Mouse (Mus musculus): Measurements from ENCODE around the gene Uqcc1. TPM values are rescaled to one million over a fixed set of nuclear protein-coding genes. Genes with fewer than 3 reads are reported as not detected.

Gene Uqcc1
- polyA plus RNA-seq (2016; fragmentation: Nextera tagmentation; extraction: Ambion mirVana), result 78.6 and 83.1 TPM in 2 replicates

DNA sequence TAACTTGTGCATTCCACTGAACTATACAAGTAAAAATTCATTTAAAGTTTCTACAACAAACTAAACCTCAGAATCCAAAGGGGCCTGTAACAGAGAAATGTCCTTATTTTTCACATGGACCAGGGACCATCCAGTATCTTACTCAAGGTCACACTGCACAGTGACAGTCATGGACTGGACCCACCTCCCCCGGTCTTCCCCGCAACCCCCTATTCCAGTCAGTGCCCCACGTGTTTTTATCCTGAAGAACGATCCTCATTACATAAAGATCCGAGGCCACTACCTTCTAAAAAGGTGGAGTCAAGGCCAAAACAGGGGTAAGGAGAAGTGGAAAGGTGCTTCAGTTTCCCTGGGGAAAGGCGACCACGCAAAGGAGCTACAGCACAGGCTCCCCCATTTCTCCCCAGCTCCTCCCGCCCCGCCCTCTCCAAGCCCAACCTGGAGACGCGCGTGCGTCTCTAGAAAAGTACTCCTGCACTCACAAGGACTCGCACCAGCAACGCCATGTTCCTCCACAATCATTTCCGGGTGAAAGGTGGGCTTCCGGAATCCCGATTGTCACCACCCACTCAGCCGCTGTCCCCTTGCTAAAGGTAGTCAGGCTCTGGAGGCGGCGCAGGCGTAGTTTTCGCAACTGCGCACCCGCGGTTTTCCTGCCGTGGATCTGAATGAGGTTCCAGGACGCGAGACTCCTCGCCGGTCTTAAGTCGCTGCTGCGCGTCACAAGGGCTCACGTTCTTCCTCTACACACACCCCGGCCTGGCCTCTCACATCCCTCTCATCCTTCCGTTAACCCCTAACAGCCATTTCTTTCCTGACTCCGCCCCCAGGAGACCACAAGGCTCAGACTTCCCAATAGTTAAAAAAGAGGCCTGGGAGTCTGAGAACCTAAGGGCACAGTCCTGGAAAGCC, at the start of gene Uqcc1:
Gene Uqcc1 (minus strand): TSS at position 780 of the 912 bp plus-strand sequence.
- DNase-seq (ENCODE audit: low spot score), result peak; percentile 92
- no peaks in the 10 kb centered on the region for H3K9me3 ChIP-seq (replicated peaks)
- peaks cover 12% of the 10 kb centered on the region for H3K36me3 ChIP-seq
- no peaks in the 10 kb centered on the region for H3K27me3 ChIP-seq (ENCODE audit: low read depth, poor library complexity, severe bottlenecking)
- peaks cover 24% of the 10 kb centered on the region for H3K4me1 ChIP-seq
- peak within 1 kb of the TSS; percentile 78 for H3K4me3 ChIP-seq
- peak within 1 kb of the TSS; percentile 93 for H3K27ac ChIP-seq
- WGBS, result 1% methylated on average over 38 of the region's 38 CpGs

DNA sequence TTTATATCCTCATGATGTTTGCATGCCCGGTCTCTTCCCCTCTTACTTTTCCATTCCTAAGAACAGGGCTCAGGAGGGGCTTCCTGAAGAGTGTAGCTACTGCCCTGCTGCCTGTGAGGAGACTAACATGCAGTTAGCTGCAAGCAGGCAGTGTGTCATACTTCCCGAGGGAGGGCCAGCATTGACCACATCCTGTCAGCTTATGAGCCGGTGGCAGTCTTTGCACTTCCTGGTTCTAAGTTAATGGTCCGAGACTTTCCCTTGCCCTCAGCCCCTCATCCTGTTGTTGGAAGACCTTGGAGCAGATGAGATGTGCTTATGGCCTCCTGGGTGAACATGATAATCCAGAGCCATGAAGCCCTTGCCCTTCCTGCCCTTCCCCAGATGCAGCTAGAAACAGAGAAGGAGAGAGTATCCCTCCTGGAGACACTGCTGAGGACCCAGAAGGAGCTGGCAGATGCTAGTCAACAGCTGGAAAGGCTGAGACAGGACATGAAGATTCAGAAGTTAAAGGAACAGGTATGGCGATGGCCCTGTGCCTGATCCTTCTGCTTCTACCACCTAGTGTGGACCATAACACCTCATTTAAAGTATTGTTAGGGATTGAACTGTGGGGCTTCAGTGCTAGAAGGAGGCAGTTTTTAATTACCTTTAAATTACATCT, 49.4 kb upstream of the Uqcc1 start:
- H3K27ac ChIP-seq, result no peak overlapping the region
- H3K4me3 ChIP-seq, result no peak overlapping the region
- H3K4me1 ChIP-seq, result no peaks in the 10 kb centered on the region
- H3K36me3 ChIP-seq, result peaks cover 99% of the 10 kb centered on the region
- no peaks in the 10 kb centered on the region for H3K9me3 ChIP-seq (replicated peaks)
- DNase-seq (ENCODE audit: low spot score), result no peak
- 85% methylated on average over 5 of the region's 5 CpGs for WGBS
- no peaks in the 10 kb centered on the region for H3K27me3 ChIP-seq (ENCODE audit: low read depth, poor library complexity, severe bottlenecking)

DNA sequence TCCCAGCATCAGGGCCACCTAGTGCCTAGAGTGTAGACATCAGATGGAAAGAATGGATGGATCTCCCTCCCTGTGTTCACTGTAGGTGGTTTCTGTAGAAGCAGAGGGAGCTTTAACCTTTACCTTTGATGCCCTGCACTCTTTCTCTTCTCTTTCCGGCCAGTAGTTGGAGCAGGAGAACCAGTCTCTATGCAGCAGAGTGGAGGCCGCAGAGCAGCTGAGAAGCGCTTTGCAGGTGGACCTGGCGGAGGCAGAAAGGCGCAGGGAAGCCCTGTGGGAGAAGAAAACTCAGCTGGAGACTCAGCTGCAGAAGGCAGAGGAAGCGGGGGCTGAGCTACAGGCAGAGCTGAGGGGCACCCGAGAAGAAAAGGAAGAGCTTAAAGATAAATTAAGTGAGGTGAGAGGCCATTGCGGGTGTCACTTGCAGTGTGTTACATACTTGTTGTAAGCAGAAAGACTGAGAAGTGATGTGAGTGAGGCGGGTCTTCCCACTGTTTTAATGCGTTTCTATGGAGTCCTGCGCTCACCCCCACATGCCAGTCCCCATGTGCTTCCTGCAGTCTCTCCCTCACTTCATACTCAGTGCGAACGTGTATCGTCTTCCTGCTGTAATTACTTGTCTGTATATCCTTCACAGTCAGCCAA, 44.1 kb upstream of the Uqcc1 start:
- no peaks in the 10 kb centered on the region for H3K27me3 ChIP-seq (ENCODE audit: low read depth, poor library complexity, severe bottlenecking)
- H3K4me3 ChIP-seq, result no peak overlapping the region
- H3K27ac ChIP-seq, result no peak overlapping the region
- WGBS, result 83% methylated on average over 14 of the region's 14 CpGs
- H3K36me3 ChIP-seq, result peaks cover 95% of the 10 kb centered on the region
- DNase-seq (ENCODE audit: low spot score), result no peak
- no peaks in the 10 kb centered on the region for H3K9me3 ChIP-seq (replicated peaks)
- H3K4me1 ChIP-seq, result no peaks in the 10 kb centered on the region

DNA sequence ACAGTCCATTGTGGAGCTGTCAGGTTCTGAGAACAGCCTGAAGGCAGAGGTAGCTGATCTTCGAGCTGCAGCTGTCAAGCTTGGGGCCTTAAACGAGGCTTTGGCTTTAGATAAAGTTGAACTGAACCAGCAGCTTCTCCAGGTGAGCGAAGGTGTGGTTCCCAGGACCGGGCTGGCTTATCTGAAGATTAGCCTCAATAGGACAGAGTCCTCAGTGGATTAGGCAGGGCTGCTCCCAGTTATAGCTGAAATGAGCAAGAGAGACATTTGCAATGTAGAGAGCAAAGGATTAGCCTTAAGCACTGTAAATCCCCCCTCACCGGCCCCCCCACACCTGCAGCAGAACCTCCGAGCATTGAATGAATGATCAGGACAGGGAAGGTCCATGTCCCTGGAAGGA, 43.2 kb upstream of the Uqcc1 start:
- WGBS, result 93% methylated on average over 6 of the region's 6 CpGs
- H3K9me3 ChIP-seq (replicated peaks), result no peaks in the 10 kb centered on the region
- H3K36me3 ChIP-seq, result peaks cover 95% of the 10 kb centered on the region
- no peak overlapping the region for H3K27ac ChIP-seq
- no peak overlapping the region for H3K4me3 ChIP-seq
- H3K27me3 ChIP-seq (ENCODE audit: low read depth, poor library complexity, severe bottlenecking), result no peaks in the 10 kb centered on the region
- no peaks in the 10 kb centered on the region for H3K4me1 ChIP-seq
- no peak for DNase-seq (ENCODE audit: low spot score)

DNA sequence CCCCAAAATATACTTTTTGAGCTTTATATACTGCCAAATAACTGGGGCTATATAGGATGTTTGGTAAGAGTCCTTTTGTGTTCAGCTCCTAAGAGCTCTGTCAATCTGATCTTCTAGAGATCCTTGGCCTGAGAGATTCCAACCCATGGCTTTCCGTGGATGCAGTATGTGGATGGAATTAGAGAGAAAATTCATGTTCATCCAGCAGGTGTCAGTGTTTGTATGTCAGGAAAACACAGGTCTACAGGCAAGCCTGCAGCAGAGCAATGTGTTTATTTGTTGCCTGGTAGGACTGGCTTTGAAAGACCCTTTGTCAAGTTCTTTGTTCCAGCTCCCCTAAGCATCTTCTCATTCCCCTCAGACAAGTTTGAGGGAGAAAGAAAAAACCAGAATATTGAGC, 32.9 kb upstream of the Uqcc1 start:
- H3K27ac ChIP-seq, result no peak overlapping the region
- no peak overlapping the region for H3K4me3 ChIP-seq
- peak; percentile 26 for DNase-seq (ENCODE audit: low spot score)
- H3K36me3 ChIP-seq, result peaks cover 86% of the 10 kb centered on the region
- H3K9me3 ChIP-seq (replicated peaks), result no peaks in the 10 kb centered on the region
- no peaks in the 10 kb centered on the region for H3K27me3 ChIP-seq (ENCODE audit: low read depth, poor library complexity, severe bottlenecking)
- H3K4me1 ChIP-seq, result no peaks in the 10 kb centered on the region
- 72% methylated on average over 1 of the region's 1 CpGs for WGBS

DNA sequence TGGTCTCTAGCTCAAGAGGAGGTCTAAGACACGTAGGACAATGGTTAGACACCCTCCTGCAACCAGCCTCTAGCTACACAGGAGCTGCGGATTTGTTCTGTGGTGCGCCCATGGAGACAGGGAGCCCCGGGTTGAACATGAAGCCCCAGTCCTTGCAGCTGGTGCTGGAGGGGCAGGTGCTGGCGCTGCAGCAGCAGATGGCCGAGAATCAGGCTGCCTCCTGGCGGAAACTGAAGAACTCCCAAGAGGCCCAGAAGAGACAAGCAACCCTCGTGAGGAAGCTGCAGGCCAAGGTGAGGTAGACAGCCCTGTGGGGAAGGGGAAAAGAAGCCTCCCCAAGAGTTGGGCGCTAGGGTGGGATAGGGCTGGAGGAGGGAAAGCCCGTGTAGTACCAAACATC, 31.8 kb upstream of the Uqcc1 start:
- H3K9me3 ChIP-seq (replicated peaks), result no peaks in the 10 kb centered on the region
- H3K4me3 ChIP-seq, result no peak overlapping the region
- H3K27me3 ChIP-seq (ENCODE audit: low read depth, poor library complexity, severe bottlenecking), result no peaks in the 10 kb centered on the region
- 90% methylated on average over 10 of the region's 10 CpGs for WGBS
- H3K27ac ChIP-seq, result no peak overlapping the region
- no peak for DNase-seq (ENCODE audit: low spot score)
- H3K4me1 ChIP-seq, result peaks cover 10% of the 10 kb centered on the region; the same call in 1 of the 2 replicates
- peaks cover 74% of the 10 kb centered on the region for H3K36me3 ChIP-seq

DNA sequence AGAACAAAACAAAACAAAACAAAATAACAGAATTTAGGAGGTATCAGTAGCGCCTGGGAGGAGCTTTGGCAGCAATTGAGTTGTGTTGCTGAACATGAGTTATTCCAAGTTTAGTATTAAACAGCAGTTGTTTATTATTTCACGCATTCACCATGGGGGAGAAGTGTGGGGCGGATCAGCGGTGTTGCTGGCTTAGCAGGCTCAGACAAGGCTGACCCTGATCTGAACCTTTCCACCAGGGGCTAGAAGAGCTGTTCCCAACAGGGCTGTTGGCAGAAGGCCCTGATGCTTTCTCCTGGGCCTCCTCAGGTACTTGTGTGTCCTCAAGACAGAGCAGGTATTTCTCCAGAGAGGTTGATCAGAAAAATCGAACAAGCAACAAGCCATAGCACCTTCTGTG, 29.9 kb upstream of the Uqcc1 start:
- WGBS, result 94% methylated on average over 5 of the region's 5 CpGs

DNA sequence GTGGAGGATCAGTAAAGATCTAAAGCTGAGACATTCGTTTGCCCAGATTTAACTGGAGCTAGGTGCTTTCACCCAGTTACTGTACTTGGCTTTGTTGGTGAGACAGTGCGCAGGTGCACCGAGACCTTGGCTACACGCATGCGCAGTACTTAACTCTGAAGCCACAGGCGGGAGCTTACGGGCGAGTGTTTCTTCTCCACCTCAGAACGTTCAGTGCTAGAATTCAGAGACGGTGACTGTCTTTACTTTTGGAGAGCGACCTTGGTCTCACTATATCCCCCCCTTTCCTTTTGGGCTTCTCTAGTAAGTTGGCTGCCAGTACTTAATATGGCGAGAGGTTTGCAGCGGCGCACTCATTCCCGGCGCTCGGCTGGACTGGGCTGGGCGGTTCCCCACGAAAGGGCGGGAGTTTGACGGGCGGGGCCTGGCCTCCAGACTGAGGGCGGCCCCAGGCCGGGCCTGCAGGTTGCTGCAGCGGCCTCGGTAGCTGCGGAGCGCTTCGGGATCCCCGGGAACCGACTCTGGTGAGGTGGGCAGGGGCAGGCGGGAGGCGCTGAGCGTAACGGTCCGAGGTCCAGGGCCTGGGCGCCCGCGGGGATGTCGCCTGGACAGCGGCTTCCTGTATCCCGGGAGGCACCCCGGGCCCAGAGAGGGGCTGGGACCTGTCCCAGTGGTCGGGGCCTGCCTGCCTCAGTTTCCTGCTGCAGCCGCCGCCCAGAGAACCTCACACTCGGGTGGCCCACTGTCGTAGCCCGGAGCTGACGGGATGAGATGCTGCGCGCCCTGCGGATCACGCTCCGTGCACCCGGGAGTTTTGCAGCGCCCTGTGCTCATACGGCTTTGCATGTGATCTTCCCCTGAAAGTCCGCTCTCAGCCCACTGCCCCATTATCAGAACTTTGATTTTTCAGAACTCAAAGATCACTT, 26.3 kb upstream of the Uqcc1 start, which contains the start of gene Cep250:
Gene Cep250 (plus strand): TSS at position 325 of the 926 bp plus-strand sequence.
- Histone ChIP-seq H3K36me3 (peaks cover 21% of the 10 kb centered on the region), H3K9me3 (replicated peaks) (no peaks in the 10 kb centered on the region), H3K27ac (peak within 1 kb of the TSS; percentile 98), H3K27me3 (ENCODE audit: low read depth, poor library complexity, severe bottlenecking) (peaks cover 9% of the 10 kb centered on the region; the same call in 1 of the 2 replicates), H3K4me1 (peaks cover 10% of the 10 kb centered on the region; the same call in 1 of the 2 replicates), H3K4me3 (peak within 1 kb of the TSS; percentile 95)
- under 1% methylated on average over 59 of the region's 59 CpGs for WGBS
- peak; percentile 94 for DNase-seq (ENCODE audit: low spot score)

More for the DNA sequence above, 29.9 kb upstream of the Uqcc1 start:
- H3K27me3 ChIP-seq (ENCODE audit: low read depth, poor library complexity, severe bottlenecking), result no peaks in the 10 kb centered on the region
- DNase-seq (ENCODE audit: low spot score), result no peak
- H3K9me3 ChIP-seq (replicated peaks), result no peaks in the 10 kb centered on the region
- H3K27ac ChIP-seq, result no peak overlapping the region
- H3K4me3 ChIP-seq, result no peak overlapping the region
- peaks cover 56% of the 10 kb centered on the region for H3K36me3 ChIP-seq
- peaks cover 10% of the 10 kb centered on the region; the same call in 1 of the 2 replicates for H3K4me1 ChIP-seq

DNA sequence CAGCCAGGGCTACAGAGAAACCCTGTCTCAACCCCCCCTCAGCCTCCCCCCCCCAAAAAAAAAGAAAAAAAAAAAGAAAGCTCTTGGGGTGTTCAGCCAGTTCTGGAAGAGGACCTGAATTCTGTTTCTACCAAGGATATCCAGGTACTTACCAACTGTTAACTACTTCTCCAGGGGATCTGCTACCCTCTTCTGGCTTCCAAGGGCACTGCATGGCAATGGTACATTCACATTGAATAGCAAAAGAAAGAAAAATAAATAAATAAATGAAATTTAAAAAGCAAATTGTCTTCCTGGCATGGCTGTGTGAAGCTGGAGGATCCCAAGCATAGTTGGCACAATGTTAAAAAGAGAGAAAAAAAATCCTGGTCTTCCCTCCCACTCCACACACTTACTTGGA, 21.9 kb upstream of the Uqcc1 start:
- Histone ChIP-seq H3K27me3 (ENCODE audit: low read depth, poor library complexity, severe bottlenecking) (peaks cover 12% of the 10 kb centered on the region; the same call in 1 of the 2 replicates), H3K9me3 (replicated peaks) (no peaks in the 10 kb centered on the region), H3K36me3 (no peaks in the 10 kb centered on the region), H3K4me1 (peaks cover 21% of the 10 kb centered on the region), H3K27ac (no peak overlapping the region), H3K4me3 (no peak overlapping the region)
- DNase-seq (ENCODE audit: low spot score), result peak; percentile 50

DNA sequence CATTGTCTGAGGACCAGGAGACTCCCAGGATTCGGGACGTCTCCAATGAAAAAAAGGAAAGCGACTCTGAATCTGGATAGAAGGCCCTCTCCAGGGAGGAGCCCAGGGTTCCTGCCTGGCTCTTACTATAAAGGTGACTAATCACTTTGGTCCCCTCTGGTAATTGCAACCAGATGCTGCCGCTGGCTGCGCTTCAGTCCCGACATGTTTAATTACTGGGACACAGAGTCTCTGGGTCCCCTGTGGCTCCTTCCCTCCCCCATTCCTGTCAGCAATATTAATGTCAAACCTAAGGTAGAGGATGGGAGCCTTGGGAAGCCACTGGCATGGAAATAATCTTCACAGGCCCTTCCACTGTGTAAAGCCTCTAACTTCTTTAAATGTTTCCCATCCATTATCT, 19.3 kb upstream of the Uqcc1 start:
- Histone ChIP-seq H3K27ac (peak overlapping the region; percentile 69; the same call in 1 of the 2 replicates), H3K36me3 (no peaks in the 10 kb centered on the region), H3K9me3 (replicated peaks) (no peaks in the 10 kb centered on the region), H3K4me1 (peaks cover 46% of the 10 kb centered on the region), H3K27me3 (ENCODE audit: low read depth, poor library complexity, severe bottlenecking) (peaks cover 22% of the 10 kb centered on the region; the same call in 1 of the 2 replicates), H3K4me3 (peak overlapping the region; percentile 20)
- peak; percentile 79 for DNase-seq (ENCODE audit: low spot score)
- WGBS, result 10% methylated on average over 6 of the region's 6 CpGs

DNA sequence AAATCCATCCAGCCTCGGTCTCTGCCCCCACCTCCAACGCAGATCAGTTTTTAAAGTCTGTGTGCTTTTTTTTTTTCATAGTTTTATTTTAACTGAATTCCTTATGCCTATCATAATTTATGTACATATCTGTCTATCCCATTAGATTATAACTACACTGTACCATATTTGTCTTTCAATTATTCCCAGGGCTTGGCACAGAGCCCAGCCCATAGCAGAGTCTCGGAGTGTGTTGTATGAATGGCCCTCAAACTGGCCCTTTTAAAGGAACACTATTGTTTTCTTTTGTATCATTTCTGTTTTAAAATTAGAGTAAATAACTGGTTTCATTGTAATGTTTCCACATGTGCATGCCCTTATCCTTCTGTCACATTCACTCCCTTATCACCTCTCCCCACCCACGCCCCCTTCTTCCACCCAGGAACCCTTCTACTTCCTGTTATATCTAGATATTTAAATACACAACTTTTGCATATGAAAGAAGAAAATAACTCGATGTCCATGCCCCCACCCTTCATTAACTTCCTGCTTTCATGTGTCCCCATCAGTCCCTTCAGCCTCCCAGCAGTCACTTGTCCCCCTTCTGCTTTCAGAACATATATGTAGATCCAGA, 17.4 kb upstream of the Uqcc1 start:
- H3K4me3 ChIP-seq, result no peak overlapping the region
- H3K27ac ChIP-seq, result no peak overlapping the region
- no peaks in the 10 kb centered on the region for H3K36me3 ChIP-seq
- peaks cover 65% of the 10 kb centered on the region for H3K4me1 ChIP-seq
- H3K27me3 ChIP-seq (ENCODE audit: low read depth, poor library complexity, severe bottlenecking), result 0 out of 2 replicates have a peak, but pooled peaks cover 15% of the 10 kb centered on the region
- no peaks in the 10 kb centered on the region for H3K9me3 ChIP-seq (replicated peaks)
- DNase-seq (ENCODE audit: low spot score), result no peak
- whole genome bisulfite sequencing, result 88% methylated on average over 5 of the region's 5 CpGs
